Mouse (Mus musculus): ENCODE results near the gene AC140267.1.

DNA sequence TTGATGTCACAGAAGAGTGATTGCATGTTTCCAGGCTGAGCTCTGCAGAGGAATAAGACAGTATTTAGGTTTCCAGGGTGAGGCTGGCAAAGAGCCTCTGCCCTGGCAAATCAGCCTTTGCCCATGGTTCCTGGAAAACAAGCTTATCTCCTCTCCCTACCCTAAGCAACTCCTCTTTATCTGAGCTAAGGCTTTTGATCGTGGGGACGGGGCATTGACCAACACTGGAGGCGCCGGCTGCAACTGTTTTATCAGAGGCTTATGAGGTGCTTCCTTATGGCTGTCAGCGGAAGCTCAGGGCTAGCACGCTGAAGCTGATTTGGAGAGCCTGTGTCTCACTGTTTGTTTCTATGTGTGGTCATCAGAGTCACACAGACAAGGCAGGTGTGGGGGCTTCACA is 15.0 kb downstream of the AC140267.1 start:
- TF ChIP-seq POLR2A (IDR thresholded peaks at IDR 0.05; ENCODE audit: control insufficient read depth, low read depth, low read length) (no peak), CTCF (IDR thresholded peaks at IDR 0.05; ENCODE audit: control insufficient read depth, insufficient read depth, insufficient replicate concordance, low read depth, low read length) (no peak)

Data from testis, adult 2 months (tissue).